Mouse (Mus musculus) CD8-positive naive resting alpha-beta T cell, adult 2 months (primary cell): ENCODE measurements around the gene Kcnh4.
"Not testable (repeated sequence)": the region's sequence is repeated elsewhere in the genome, so short reads cannot be mapped to it uniquely, and the experiment has no call there.

Experiments
- DNase-seq, 2 experiments: peaks; one replicate each; pipeline ENCODE4 v3.0.0; 2022; ENCODE audit warnings: low read depth in 2 of 2, low spot score in 2 of 2

The Kcnh4 gene

GRCm38 (mm10) chr11:100759611-100760233 lies at the start of gene Kcnh4:
Gene Kcnh4 (minus strand): TSS chr11:100759942.
- peak; percentile 65 to 74 for DNase-seq

- DNase-seq: no peak
These were observed 46.9 kb upstream of the Kcnh4 start for GRCm38 (mm10) chr11:100806380-100807305.

DNA sequence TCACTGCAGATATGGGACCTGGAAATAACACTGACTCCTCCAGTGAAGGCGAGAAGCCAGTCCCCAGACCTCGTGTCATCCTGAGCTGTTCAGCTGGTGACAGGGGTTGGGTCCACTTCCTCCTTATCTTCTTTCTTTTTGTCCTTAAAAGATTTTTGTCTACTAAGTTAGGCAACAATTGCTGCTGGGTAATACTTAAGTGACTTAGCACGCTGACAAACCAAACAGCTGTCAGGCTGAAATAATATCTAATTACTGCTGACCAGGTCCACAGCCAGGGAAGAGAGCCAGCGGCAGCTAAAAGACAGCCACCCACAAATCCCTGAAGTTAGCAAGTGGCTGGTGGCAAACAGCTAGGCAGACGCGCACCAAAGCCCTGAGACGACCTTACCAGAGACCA lies 45.8 kb upstream of the Kcnh4 start:
- no peak for DNase-seq

GRCm38 (mm10) chr11:100804409-100804808 lies 44.7 kb upstream of the Kcnh4 start:
- DNase-seq: peak; percentile 48 to 63

- no peak for DNase-seq
These were observed 39.7 kb upstream of the Kcnh4 start for GRCm38 (mm10) chr11:100799426-100799825.

- DNase-seq: no peak
These were observed 36.8 kb upstream of the Kcnh4 start for GRCm38 (mm10) chr11:100796585-100796984.

DNA sequence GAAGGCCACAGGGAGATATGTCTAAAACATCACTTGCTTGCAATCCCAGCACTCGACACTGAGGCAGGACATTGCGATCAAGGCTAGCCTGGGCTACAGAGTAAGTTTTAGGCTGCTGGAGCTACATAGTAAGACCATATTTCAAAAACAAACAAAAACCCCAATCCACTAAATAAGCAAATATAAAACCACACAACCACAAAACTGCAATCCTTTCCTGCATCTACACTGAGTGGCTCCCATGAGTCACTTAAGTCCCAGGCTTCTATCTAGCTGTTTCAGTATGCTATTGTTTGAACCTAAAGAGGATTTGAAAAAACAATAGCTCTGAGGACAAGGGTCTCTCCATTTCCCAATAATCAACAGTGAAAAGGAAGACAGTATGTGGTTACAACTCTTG lies 35.6 kb upstream of the Kcnh4 start:
- DNase-seq: no peak

GRCm38 (mm10) chr11:100791457-100792049 lies 31.8 kb upstream of the Kcnh4 start:
- no peak for DNase-seq

DNA sequence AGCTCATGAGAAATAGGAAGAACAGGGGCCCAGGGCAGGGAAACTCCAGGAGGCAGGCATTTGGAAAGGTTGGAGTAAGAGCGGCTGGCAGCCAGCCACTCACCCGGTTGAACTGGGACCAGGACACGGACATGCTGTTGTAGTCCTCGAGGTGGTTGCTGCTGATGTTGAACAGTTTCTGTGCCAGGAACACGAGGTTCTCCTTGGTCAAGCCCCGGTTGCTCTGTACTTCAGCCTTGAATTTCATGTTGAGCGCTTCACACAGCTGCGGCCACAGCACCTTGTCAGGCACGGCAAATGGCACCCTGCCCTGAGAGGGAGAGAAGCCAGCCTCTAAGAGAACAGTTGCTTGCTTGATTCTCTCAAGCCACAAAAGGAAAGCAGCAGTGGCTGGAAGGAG lies 30.9 kb upstream of the Kcnh4 start:
- not testable (repeated sequence) for DNase-seq

DNA sequence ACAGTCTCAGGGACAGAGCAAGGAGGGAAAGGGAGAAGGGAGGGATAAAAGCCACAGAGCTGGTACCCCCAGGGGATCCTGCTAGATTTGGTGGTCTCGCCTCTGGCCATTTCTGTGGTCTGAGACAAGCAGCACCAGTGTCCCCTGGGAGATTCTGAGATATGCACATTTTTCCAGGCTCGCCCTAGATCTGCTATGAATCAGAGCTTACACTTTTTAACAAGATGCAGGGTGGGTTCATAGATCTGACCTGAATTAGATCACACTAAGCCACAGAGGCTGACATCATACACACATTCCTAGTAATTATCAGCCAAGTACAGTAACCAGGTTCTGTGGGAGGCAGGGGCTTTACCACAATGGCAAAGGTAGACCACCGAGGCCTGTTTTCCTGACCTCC lies 30.0 kb upstream of the Kcnh4 start:
- DNase-seq: no peak

GRCm38 (mm10) chr11:100785774-100786173 lies 26.0 kb upstream of the Kcnh4 start:
- no peak for DNase-seq

DNA sequence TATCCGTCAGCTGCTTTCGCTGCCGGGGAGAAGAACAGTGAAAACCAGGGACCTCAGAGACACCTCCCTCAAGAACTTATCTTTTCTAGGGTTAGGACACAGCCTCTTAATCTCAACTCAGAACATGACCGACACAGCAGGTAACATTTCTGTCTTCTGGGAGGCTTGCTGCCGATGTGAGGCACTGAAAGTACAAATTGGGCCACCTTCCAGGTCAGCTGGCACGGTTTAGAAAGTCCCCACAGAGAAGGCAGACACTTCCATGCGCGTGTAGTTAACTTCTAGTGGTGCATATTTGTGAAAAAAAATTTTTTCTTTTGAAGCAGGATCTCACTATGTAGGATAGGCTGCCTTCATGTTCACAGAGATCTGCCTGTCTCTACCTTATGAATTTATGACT lies 24.5 kb upstream of the Kcnh4 start:
- DNase-seq: no peak

DNA sequence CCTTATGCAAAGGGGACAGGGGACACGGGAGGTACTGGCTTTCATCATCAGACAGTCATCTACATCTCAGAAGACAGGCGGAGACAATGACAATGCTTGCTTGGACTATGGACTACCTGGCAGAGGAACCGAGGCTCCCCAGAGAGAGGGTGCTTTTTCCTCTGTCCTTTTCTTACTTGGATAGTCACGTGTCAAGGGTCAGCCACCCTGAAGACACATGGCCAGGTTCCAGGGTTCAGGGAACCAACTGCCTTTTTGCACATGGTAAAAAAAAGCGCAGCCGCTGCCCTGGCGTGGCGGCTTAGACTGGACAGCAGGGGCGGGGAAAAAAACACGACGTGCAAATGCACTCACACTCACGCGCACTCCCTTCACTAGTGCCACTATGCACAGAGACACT lies 22.8 kb upstream of the Kcnh4 start:
- no peak for DNase-seq

- no peak for DNase-seq
These were observed 22.2 kb upstream of the Kcnh4 start for GRCm38 (mm10) chr11:100781763-100782475.

DNA sequence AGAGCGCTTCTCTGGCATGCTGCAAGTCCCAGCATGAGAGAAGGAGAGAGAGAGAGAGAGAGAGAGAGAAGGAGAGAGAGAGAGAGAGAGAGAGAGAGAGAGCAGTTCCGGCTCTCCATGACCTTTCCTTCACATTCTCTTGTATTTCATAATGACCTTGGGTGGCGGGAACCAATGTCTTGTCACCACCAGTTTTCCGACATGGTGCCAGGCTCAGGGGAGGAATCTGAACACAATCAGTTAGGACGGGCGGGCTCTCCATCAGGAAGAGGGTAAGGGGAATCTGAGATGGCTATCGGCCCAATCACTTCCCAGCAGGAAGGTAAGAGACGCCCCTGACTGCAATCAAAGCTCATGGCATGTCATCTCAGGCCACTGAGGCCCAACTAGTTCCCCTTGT lies 20.5 kb upstream of the Kcnh4 start:
- no peak for DNase-seq

DNA sequence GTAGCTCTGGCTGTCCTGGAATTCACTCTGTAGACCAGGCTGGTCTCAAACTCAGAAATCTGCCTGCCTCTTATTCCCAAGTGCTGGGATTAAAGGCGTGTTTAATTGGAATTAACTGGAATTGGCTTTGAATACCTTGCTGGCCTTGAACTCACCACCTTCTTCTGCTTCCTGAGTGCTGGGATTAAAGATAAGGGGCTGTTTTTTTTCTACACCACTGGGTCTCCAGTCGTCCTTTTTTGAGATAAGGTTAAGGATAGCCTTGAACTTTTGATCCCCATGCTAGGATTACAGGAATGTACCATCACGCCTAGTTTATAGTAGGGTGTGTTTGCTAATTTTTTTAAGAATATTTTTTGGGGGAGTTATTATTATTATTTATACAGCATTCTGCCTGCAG lies 18.3 kb upstream of the Kcnh4 start:
- no peak for DNase-seq

DNA sequence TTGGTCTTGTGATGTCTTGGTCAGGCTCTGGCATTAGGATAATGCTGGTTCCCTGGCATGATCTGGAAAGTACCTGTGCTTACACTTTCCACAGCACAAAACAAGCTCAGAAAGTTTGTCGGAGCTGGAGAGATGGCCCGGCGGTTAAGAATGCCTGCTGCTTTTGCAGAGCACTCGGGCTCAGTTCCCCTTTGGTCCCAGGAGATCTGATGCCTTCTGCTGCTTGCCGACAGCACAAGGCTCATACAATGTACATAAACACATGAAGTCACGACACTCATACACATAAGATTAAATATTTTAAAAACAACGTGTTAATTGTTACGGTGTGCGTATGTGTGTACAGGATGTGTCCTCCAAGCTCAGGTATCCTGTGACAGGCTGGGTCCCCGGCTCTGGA lies 16.2 kb upstream of the Kcnh4 start:
- no peak for DNase-seq

- DNase-seq: no peak
These were observed 14.5 kb upstream of the Kcnh4 start for GRCm38 (mm10) chr11:100774261-100774660.

- peak; percentile 56 to 74 for DNase-seq
These were observed 11.1 kb upstream of the Kcnh4 start, which contains the start of gene Ghdc for GRCm38 (mm10) chr11:100770646-100771408. Gene Ghdc (minus strand): TSS chr11:100770957.

DNA sequence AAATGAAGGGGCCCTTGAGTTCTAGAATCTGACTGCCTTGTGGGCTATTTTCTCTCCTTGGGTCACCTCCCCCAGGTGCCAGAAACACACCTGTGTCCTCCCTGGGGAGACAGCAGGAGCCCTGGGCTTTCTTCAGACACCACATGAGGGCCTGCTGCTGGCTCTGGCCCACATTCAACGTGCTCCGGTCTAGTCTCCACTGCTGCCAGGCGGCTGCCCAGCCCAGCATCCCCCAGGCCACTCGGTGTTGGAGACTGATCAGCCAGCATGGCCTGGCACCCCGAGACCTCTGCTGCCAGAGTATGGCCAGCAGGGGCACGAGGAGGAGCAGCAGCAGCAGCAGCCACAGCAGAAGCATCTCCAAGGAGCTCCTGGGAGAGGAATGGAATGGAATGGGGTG lies 10.2 kb upstream of the Kcnh4 start:
- no peak for DNase-seq

- no peak for DNase-seq
These were observed 8.1 kb upstream of the Kcnh4 start for GRCm38 (mm10) chr11:100767871-100768270.
